Mouse (Mus musculus) CH12.LX (cell line): Measurements from ENCODE around the gene Mink1. TPM values are rescaled to one million over a fixed set of nuclear protein-coding genes. Genes with fewer than 3 reads are reported as not detected.
A peak's percentile ranks its signal among the peaks of the same experiment; 100 is the strongest.

ENCODE experiments used
- DNase-seq: peaks from one replicate; pipeline ENCODE4 v3.0.0-alpha.2; 2013; ENCODE audit errors: extremely low read depth
- H3K27ac ChIP-seq: 2 replicates; pipeline ENCODE4 v1.5.1; 2012; ENCODE audit warnings: low read depth, mild to moderate bottlenecking, control low read depth, moderate library complexity; ENCODE audit not compliant: insufficient read depth
- H3K27me3 ChIP-seq: replicated peaks from 2 replicates; pipeline ENCODE3; 2012; ENCODE audit warnings: inconsistent platforms
- H3K36me3 ChIP-seq, 2 experiments: replicated peaks in 1 of 2; 2 replicates each; pipeline versions ENCODE3 to v1.6.1; 2012; ENCODE audit warnings: inconsistent platforms in 1 of 2, low read length in 1 of 2, mild to moderate bottlenecking in 1 of 2, mixed read lengths in 1 of 2, moderate library complexity in 1 of 2; ENCODE audit not compliant: control insufficient read depth in 1 of 2, insufficient read depth in 1 of 2
- H3K4me1 ChIP-seq, 2 experiments: 2 replicates each; pipeline ENCODE4 v1.6.1; 2012; ENCODE audit warnings: inconsistent platforms in 1 of 2, moderate library complexity in 1 of 2; ENCODE audit not compliant: insufficient read depth in 2 of 2, control insufficient read depth in 1 of 2
- H3K4me2 ChIP-seq: 2 replicates; pipeline ENCODE4 v1.6.1; 2012; ENCODE audit warnings: low read depth, mild to moderate bottlenecking, control low read depth; ENCODE audit not compliant: poor library complexity, insufficient read depth, severe bottlenecking
- H3K4me3 ChIP-seq, 3 experiments: fragments of 150-350 bp in 1 of 3; sonication (generic) in 1 of 3; replicated peaks in 1 of 3; 2 replicates each; pipeline versions ENCODE3 to v1.5.1; 2011 to 2012; ENCODE audit warnings: low read depth in 2 of 3, low read length in 2 of 3, mild to moderate bottlenecking in 2 of 3, moderate library complexity in 2 of 3, control low read depth in 1 of 3, improper control_type of control experiment in 1 of 3, inconsistent platforms in 1 of 3, mixed read lengths in 1 of 3; ENCODE audit not compliant: poor library complexity in 1 of 3
- H3K79me2 ChIP-seq: replicated peaks from 2 replicates; pipeline ENCODE4 v1.6.1; 2012; ENCODE audit warnings: mild to moderate bottlenecking, moderate library complexity; ENCODE audit not compliant: control insufficient read depth, poor library complexity, insufficient read depth, severe bottlenecking; ENCODE audit errors: extremely low read depth
- H3K9ac ChIP-seq: 2 replicates; pipeline ENCODE4 v1.6.1; 2012; ENCODE audit warnings: low read depth, mild to moderate bottlenecking, control low read depth, moderate library complexity; ENCODE audit not compliant: insufficient read depth
- H3K9me3 ChIP-seq: replicated peaks from 2 replicates; pipeline ENCODE3; 2012; ENCODE audit warnings: low read length, inconsistent platforms, mixed read lengths
- BHLHE40 ChIP-seq: IDR thresholded peaks from 2 replicates; pipeline ENCODE4 v1.6.1; 2011; ENCODE audit warnings: mild to moderate bottlenecking, low read depth, low read length, improper control_type of control experiment
- ELF1 ChIP-seq: IDR thresholded peaks from 2 replicates; pipeline ENCODE4 v1.6.1; 2014; ENCODE audit warnings: low read depth, mild to moderate bottlenecking, inconsistent platforms, low read length, improper control_type of control experiment
- EP300 ChIP-seq: IDR thresholded peaks from 2 replicates; pipeline ENCODE4 v1.6.1; 2011; ENCODE audit warnings: low read length, improper control_type of control experiment
- IRF4 ChIP-seq: IDR thresholded peaks from 2 replicates; pipeline ENCODE4 v1.6.1; 2014; ENCODE audit warnings: low read depth, mild to moderate bottlenecking, inconsistent platforms, low read length, improper control_type of control experiment
- JUND ChIP-seq: conservative IDR thresholded peaks from 2 replicates; pipeline ENCODE4 v1.6.1; 2011; ENCODE audit warnings: low read depth, low read length, improper control_type of control experiment
- MAZ ChIP-seq: IDR thresholded peaks from 2 replicates; pipeline ENCODE4 v1.6.1; 2012; ENCODE audit warnings: low read depth, mild to moderate bottlenecking, inconsistent platforms, low read length, improper control_type of control experiment, moderate library complexity
- MEF2A ChIP-seq: IDR thresholded peaks from 2 replicates; pipeline ENCODE4 v1.6.1; 2014; ENCODE audit warnings: low read depth, mild to moderate bottlenecking, inconsistent platforms, low read length, improper control_type of control experiment, borderline replicate concordance
- NELFE ChIP-seq: IDR thresholded peaks from 2 replicates; pipeline ENCODE4 v1.6.1; 2011; ENCODE audit warnings: low read depth, low read length, improper control_type of control experiment
- POLR2A ChIP-seq: IDR thresholded peaks from 2 replicates; pipeline ENCODE4 v1.6.1; 2011; ENCODE audit warnings: low read depth, mild to moderate bottlenecking, improper control_type of control experiment, low read length
- POLR2AphosphoS2 ChIP-seq: IDR thresholded peaks from 2 replicates; pipeline ENCODE4 v1.6.1; 2011; ENCODE audit warnings: low read depth, low read length, improper control_type of control experiment
- SIN3A ChIP-seq: IDR thresholded peaks from 2 replicates; pipeline ENCODE4 v1.6.1; 2012; ENCODE audit warnings: low read length, improper control_type of control experiment, inconsistent platforms
- TCF12 ChIP-seq: IDR thresholded peaks from 2 replicates; pipeline ENCODE4 v1.6.1; 2014; ENCODE audit warnings: low read depth, mild to moderate bottlenecking, inconsistent platforms, low read length, improper control_type of control experiment
- UBTF ChIP-seq: IDR thresholded peaks from 2 replicates; pipeline ENCODE4 v1.6.1; 2012; ENCODE audit warnings: low read depth, mild to moderate bottlenecking, inconsistent platforms, low read length, improper control_type of control experiment, moderate library complexity
- USF2 ChIP-seq: conservative IDR thresholded peaks from 2 replicates; pipeline ENCODE4 v1.6.1; 2011; ENCODE audit warnings: low read depth, low read length, improper control_type of control experiment
- dilution Hi-C: fragments of 300-500 bp; cut with MboI; formaldehyde crosslinking; loops from 2 replicates; pipeline ENCODE4 v1.14.3; 2020; ENCODE audit warnings: low sequenced_read_pairs; ENCODE audit not compliant: extremely low pct_unique_long_range_greater_than_20kb, extremely low pct_ligation_motif_present
- in situ Hi-C: fragments of 300-500 bp; cut with MboI; formaldehyde crosslinking; loops from 3 replicates; pipeline ENCODE4 v1.14.3; 2019; ENCODE audit warnings: low sequenced_read_pairs, low pct_ligation_motif_present, low pct_unique_long_range_greater_than_20kb, mixed read lengths
- polyA plus RNA-seq: library from polyadenylated mRNA; unstranded; fragments of >175 nt; gene quantifications from 2 replicates; pipeline ENCODE4 v1.2.1, GENCODE M21; 2012; ENCODE audit warnings: low read depth; ENCODE audit not compliant: insufficient read length
- total RNA-seq, 2 experiments: library from RNA; depleted of rRNA; stranded (reverse); fragments of 300-350 nt in 1 of 2; fragments of >200 nt in 1 of 2; gene quantifications; 2 replicates each; pipeline ENCODE4 v1.2.3; 2012 to 2014

The Mink1 gene
- total and polyA plus RNA-seq, 3 experiments, result 15.0 to 79.8 (median 31.2) TPM

DNA sequence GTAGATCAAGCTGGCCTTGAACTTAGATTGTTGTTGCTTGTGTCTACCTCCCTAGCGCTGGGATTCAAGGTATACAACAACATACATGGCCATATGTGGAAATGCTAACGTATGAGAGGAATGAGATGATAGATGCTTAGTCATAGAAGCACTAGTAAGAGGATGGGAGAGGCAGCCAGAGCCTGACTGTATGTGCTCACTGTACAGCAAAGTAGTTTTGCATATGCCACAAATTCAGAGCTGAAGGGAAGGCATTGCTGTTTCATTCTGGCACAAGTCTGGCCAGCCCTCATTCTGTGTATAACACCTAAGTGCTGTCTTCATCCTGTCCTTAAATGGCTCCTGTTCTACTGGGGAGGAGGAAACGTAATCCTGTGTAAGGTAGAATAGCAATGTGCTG is 23.6 kb downstream of the Mink1 start:
- dilution Hi-C loops, result no loop called here
- peaks cover 49 to 96% of the 10 kb centered on the region in 2 experiments for H3K4me1 ChIP-seq
- H3K4me2 ChIP-seq, result peak overlapping the region; percentile 60; the same call in 1 of the 2 replicates
- peak overlapping the region; percentile 7; the same call in 1 of the 2 replicates for H3K9ac ChIP-seq
- no peaks in the 10 kb centered on the region for H3K9me3 ChIP-seq
- peaks cover 0 to 35% of the 10 kb centered on the region in 2 experiments for H3K36me3 ChIP-seq
- peak overlapping the region; percentile 38 for H3K27ac ChIP-seq
- peaks cover 9% of the 10 kb centered on the region; the same call in 1 of the 2 replicates for H3K79me2 ChIP-seq
- H3K4me3 ChIP-seq, result peak overlapping the region in 1 of 3 experiments; percentile 1
- TF ChIP-seq TCF12, result 0 out of 2 replicates have a peak, but pooled peaks have one; percentile 11
- TF ChIP-seq EP300, result 0 out of 2 replicates have a peak, but pooled peaks have one; percentile 23
- TF ChIP-seq SIN3A, result 0 out of 2 replicates have a peak, but pooled peaks have one; percentile 47
- peak; percentile 19; the same call in 1 of the 2 replicates for TF ChIP-seq MEF2A
- TF ChIP-seq USF2, result no peak
- TF ChIP-seq ELF1, result no peak
- TF ChIP-seq BHLHE40, result peak; percentile 52
- TF ChIP-seq, all 38 proteins: peak for 5
- DNase-seq, result peak; percentile 72
- no peaks in the 10 kb centered on the region for H3K27me3 ChIP-seq
- in situ Hi-C loops, result no loop called here

DNA sequence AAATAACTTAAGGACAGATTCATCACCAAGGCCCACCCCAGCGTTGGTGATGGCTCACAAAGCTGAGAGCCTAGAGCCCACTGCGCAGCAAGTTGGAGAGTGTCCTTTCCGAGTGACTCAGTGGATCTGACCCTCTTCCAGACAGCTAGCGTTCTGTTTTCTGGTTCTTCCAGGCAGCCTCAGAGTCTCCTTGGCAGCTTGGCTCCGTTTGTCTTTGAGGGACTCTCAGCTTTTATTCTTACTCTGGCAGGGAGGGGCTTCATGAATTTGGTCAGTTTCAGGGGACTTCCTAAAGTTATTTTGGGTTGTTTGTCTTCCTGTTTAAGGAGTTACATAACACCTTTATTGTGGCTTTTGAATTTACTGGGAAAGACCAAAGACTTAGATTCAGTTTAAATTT is 24.3 kb downstream of the Mink1 start:
- in situ Hi-C loops, result no loop called here
- Histone ChIP-seq H3K4me1 (peaks cover 49 to 96% of the 10 kb centered on the region in 2 experiments), H3K36me3 (peaks cover 0 to 35% of the 10 kb centered on the region in 2 experiments), H3K9me3 (no peaks in the 10 kb centered on the region), H3K27ac (peak overlapping the region; percentile 38; the same call in 1 of the 2 replicates), H3K79me2 (peaks cover 9% of the 10 kb centered on the region; the same call in 1 of the 2 replicates), H3K27me3 (no peaks in the 10 kb centered on the region), H3K4me3 (peak overlapping the region in 1 of 3 experiments; percentile 4), H3K9ac (peak overlapping the region; percentile 23; the same call in 1 of the 2 replicates), H3K4me2 (peak overlapping the region; percentile 29; the same call in 1 of the 2 replicates)
- peak; percentile 86 for TF ChIP-seq MEF2A
- TF ChIP-seq IRF4, result 0 out of 2 replicates have a peak, but pooled peaks have one; percentile 37
- peak; percentile 34; the same call in 1 of the 2 replicates for TF ChIP-seq POLR2A
- TF ChIP-seq UBTF, result no peak
- no peak for TF ChIP-seq JUND
- no peak for TF ChIP-seq POLR2AphosphoS2
- peak; percentile 51; the same call in 1 of the 2 replicates for TF ChIP-seq MAZ
- 0 out of 2 replicates have a peak, but pooled peaks have one; percentile 20 for TF ChIP-seq NELFE
- dilution Hi-C loops, result no loop called here
- DNase-seq, result no peak
